Mouse (Mus musculus) C2C12 (cell line): ENCODE data around the gene Gtf2h5. TPM values are rescaled to one million over a fixed set of nuclear protein-coding genes. Genes with fewer than 3 reads are reported as not detected.

ENCODE experiments used
- H3K27me3 ChIP-seq: one replicate; pipeline ENCODE4 v1.6.1; 2011; ENCODE audit not compliant: control insufficient read depth, insufficient read depth, insufficient read length
- H3K36me3 ChIP-seq: one replicate; pipeline ENCODE4 v1.6.1; 2011; ENCODE audit not compliant: control insufficient read depth, insufficient read depth
- H3K4me3 ChIP-seq: one replicate; pipeline ENCODE4 v1.5.1; 2011; ENCODE audit warnings: mild to moderate bottlenecking, control low read depth; ENCODE audit not compliant: poor library complexity, insufficient read depth, severe bottlenecking
- H3K79me2 ChIP-seq: one replicate; pipeline ENCODE4 v1.6.1; 2011; ENCODE audit not compliant: control insufficient read depth, insufficient read depth
- H3K79me3 ChIP-seq: one replicate; pipeline ENCODE4 v1.6.1; 2011; ENCODE audit warnings: low read depth, control low read depth
- H3ac ChIP-seq: one replicate; pipeline ENCODE3; 2011; ENCODE audit warnings: low read depth; ENCODE audit not compliant: control insufficient read depth, insufficient read length
- CEBPB ChIP-seq: IDR thresholded peaks from one replicate; pipeline ENCODE4 v1.6.1; 2011; ENCODE audit warnings: low read depth, mild to moderate bottlenecking, control low read depth, moderate library complexity
- CTCF ChIP-seq: IDR thresholded peaks from one replicate; pipeline ENCODE4 v1.5.1; 2011; ENCODE audit not compliant: control insufficient read depth, insufficient read depth, insufficient read length
- FOSL1 ChIP-seq: IDR thresholded peaks from one replicate; pipeline ENCODE4 v1.8.0; 2011; ENCODE audit warnings: mild to moderate bottlenecking, low read length; ENCODE audit not compliant: poor library complexity, insufficient read depth, severe bottlenecking
- MAX ChIP-seq: IDR thresholded peaks from one replicate; pipeline ENCODE4 v1.6.1; 2011; ENCODE audit warnings: mild to moderate bottlenecking, control low read depth
- MYOD1 ChIP-seq: IDR thresholded peaks from one replicate; pipeline ENCODE4 v1.6.1; 2011; ENCODE audit warnings: low read depth; ENCODE audit not compliant: control insufficient read depth, insufficient read length
- MYOG ChIP-seq: IDR thresholded peaks from one replicate; pipeline ENCODE4 v1.6.1; 2011; ENCODE audit not compliant: control insufficient read depth, insufficient read length; ENCODE audit errors: extremely low read depth
- USF1 ChIP-seq: IDR thresholded peaks from one replicate; pipeline ENCODE4 v1.6.1; 2011; ENCODE audit warnings: low read depth, mild to moderate bottlenecking, control low read depth, moderate library complexity
- long read RNA-seq, 2 experiments: library from polyadenylated mRNA; unstranded; transcript quantifications; one replicate each; pipeline ENCODE4 v2.0.0; 2019 to 2020
- polyA plus RNA-seq: library from polyadenylated mRNA; unstranded; fragments of >200 nt; fragmentation: generic; extraction: Trizol; gene quantifications from one replicate; pipeline ENCODE4 v1.2.1, GENCODE M21; 2012; ENCODE audit warnings: missing spikeins

The Gtf2h5 gene
- 90.0 TPM for polyA plus RNA-seq
- long read RNA-seq, experiment 1, transcript Gtf2h5-201 (3 exons, 2,245 nt): major isoform, 152 of 164 reads
- long read RNA-seq, experiment 1, partial matches to known transcripts: 6 of 164 reads
- long read RNA-seq, experiment 1, other reads (novel, unspliced or antisense): 6 of 164 reads
- long read RNA-seq, experiment 2, transcript Gtf2h5-201 (3 exons, 2,245 nt): major isoform, 24 of 26 reads
- long read RNA-seq, experiment 2, partial matches to known transcripts: 1 of 26 reads
- long read RNA-seq, experiment 2, other reads (novel, unspliced or antisense): 1 of 26 reads

DNA sequence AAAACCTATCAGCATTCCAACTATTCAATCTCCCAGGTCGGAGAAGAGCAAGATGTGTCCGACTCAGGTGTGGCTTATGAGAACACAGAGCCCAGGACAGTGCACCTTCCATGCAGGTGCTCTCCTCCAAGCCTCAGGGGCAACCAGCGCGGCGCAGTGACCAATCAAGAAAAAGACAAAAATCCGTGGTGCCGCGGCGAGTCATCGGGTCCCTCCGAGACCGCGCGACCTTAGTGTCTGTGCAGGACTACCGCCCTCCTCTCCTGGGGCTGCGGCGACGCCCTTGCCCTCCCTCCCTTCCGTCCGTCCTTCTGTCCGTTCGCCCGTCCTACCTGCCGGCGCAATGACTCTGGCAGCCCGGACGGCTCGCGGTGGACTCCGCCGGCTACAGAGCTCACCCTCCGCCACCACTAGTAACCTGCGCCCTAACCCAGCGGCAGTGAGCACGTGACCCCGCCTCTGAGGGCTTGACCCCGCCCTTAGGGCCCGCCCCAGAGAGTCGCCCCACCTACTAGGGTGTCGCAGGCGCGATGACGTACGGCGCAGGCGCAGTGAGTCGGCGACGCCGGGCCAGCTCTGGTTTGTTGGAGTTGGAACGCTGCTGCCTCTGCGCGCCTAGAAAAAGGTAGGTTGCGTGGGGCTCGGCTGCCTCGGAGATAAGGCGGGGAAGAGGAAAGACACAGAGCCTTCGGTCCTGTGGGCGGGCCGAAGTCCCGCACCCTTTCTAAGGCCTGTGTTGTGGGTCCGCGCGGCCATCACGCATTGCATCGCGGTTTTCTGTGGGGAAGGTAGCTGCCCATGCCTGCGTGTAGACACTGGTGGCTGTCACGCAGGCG, at the start of gene Gtf2h5, which contains the start of gene Serac1:
Gene Gtf2h5, plus strand, starts transcription at position 500 of the 836 bp plus-strand sequence.
Gene Serac1, minus strand, starts transcription at position 455 of the 836 bp plus-strand sequence.
- Histone ChIP-seq H3K27me3 (no peaks in the 10 kb centered on the region), H3K79me2 (peaks cover 28% of the 10 kb centered on the region), H3K36me3 (peaks cover 17% of the 10 kb centered on the region), H3K4me3 (peak within 1 kb of the TSS; percentile 84), H3K79me3 (peaks cover 28% of the 10 kb centered on the region), H3ac (peak within 1 kb of the TSS; percentile 94)
- no peak for TF ChIP-seq CEBPB
- TF ChIP-seq MAX: peak; percentile 24
- no peak for TF ChIP-seq MYOD1
- peak; percentile 91 for TF ChIP-seq USF1

DNA sequence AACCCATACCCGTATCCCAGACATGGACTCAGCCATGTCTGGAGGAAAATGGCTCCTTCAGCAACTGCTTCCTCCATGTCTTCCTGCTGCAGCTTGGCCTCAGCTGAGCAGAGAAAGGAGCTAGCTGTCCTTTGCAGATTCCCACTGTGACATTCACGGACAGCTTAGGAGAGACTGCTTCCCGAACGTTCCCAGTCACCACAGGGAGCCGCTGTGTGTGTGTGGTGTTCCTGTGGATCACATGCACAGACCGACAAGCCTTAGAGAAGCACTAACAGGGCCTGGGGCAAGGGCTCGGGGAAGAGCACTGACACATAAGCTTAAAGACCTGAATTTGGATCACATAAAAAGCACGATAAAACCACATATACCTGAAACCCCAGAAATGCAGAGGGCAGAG, 43.9 kb upstream of the Gtf2h5 start:
- Histone ChIP-seq H3K79me3 (no peaks in the 10 kb centered on the region), H3K36me3 (peaks cover 87% of the 10 kb centered on the region), H3K27me3 (no peaks in the 10 kb centered on the region), H3ac (no peak overlapping the region), H3K79me2 (no peaks in the 10 kb centered on the region), H3K4me3 (no peak overlapping the region)
- TF ChIP-seq CEBPB (no peak), USF1 (no peak), MYOG (no peak), MAX (no peak), CTCF (no peak), MYOD1 (no peak), FOSL1 (no peak)

DNA sequence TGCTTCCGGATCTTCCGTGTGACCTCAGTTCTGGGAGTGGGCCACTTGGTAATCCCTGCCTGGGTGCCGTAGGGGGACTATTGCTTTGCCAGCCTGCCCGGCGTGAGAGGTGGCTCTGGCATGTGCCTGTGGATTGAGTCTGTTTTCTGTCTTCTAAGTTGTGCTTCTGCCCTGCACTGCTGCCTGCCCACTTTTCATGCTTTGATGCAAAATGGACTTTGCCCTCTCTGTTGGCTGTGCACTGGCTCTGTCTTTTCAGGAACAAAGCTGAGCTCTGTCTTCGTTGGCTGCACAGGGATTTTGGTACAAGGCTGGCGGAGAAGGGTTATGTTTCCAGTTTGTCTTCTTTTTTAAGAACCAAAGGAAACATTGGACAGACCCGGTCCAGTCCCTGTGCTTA, 43.1 kb upstream of the Gtf2h5 start:
- TF ChIP-seq MYOD1 (no peak), CEBPB (no peak), FOSL1 (no peak), CTCF (no peak)
- Histone ChIP-seq H3K4me3 (no peak overlapping the region), H3K27me3 (no peaks in the 10 kb centered on the region), H3K36me3 (peaks cover 88% of the 10 kb centered on the region), H3ac (no peak overlapping the region), H3K79me2 (no peaks in the 10 kb centered on the region), H3K79me3 (no peaks in the 10 kb centered on the region)

DNA sequence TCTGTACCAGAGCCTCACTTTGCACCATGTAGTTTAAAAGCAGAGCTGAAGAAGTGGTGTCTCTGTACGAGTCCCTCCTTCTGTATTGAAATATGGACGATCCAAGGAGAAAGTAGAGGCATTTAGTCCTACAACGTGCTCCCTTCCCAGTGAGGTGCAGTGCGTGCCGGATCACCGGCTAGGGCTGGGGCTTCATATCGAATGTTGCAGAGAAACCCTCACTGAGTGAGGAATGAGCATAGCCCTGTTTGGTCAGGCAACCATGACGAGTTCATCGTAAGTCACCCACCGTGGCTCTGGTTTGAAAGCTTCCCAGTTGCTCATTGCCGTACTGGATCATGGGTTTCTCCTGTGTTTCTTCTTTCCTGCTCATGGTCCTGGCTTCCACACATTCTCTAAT, 42.7 kb upstream of the Gtf2h5 start:
- H3K79me3 ChIP-seq: no peaks in the 10 kb centered on the region
- no peak overlapping the region for H3ac ChIP-seq
- no peaks in the 10 kb centered on the region for H3K79me2 ChIP-seq
- H3K36me3 ChIP-seq: peaks cover 88% of the 10 kb centered on the region
- no peak overlapping the region for H3K4me3 ChIP-seq
- no peak for TF ChIP-seq FOSL1
- TF ChIP-seq MYOD1: no peak
- no peak for TF ChIP-seq CEBPB
- no peak for TF ChIP-seq MYOG
- TF ChIP-seq USF1: no peak
- TF ChIP-seq CTCF: no peak
- TF ChIP-seq MAX: no peak
- H3K27me3 ChIP-seq: no peaks in the 10 kb centered on the region

DNA sequence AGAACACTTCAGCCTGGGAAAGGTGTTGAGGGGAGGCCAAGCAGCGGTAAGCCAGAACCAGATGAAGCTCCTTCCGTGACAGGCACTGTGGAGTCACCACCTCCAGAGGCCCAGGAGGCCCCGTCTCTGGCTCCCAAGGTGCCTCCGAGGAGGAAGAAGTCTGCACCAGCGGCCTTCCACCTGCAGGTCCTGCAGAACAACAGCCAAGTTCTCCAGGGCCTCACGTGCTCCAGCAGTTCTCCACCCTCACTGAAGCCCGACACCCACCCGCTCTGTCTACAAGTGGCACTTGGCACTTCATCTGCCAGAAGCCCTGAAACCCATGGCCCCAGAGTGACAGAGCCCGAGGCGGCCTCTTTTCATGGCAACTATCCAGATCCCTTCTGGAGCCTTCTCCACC, 42.1 kb upstream of the Gtf2h5 start:
- TF ChIP-seq USF1: no peak
- TF ChIP-seq CTCF: no peak
- no peak for TF ChIP-seq MAX
- TF ChIP-seq CEBPB: no peak
- no peak for TF ChIP-seq MYOG
- TF ChIP-seq MYOD1: no peak
- TF ChIP-seq FOSL1: no peak
- Histone ChIP-seq H3K36me3 (peaks cover 84% of the 10 kb centered on the region), H3K4me3 (no peak overlapping the region), H3K79me3 (no peaks in the 10 kb centered on the region), H3K27me3 (no peaks in the 10 kb centered on the region), H3ac (no peak overlapping the region), H3K79me2 (no peaks in the 10 kb centered on the region)
